Mouse (Mus musculus) kidney, embryonic 16.5 days (tissue): Measurements from ENCODE around the gene Zfp558. TPM values are rescaled to one million over a fixed set of nuclear protein-coding genes. Genes with fewer than 3 reads are reported as not detected.

ENCODE experiments used
- microRNA-seq: library from miRNA; unstranded; fragments of <30 nt; microRNA quantifications from one replicate; pipeline ENCODE4, GENCODE M21; 2016
- polyA plus RNA-seq: library from polyadenylated mRNA; unstranded; fragments of >200 nt; fragmentation: Nextera tagmentation; extraction: Ambion mirVana; gene quantifications from 2 replicates; pipeline ENCODE4 v1.2.1, GENCODE M21; 2015

The Zfp558 gene
- polyA plus RNA-seq, 1 experiment from 2014 or later, result 6.7 TPM

Small RNA genes lying within 50 kb of the gene (microRNA-seq; reads per million reads assigned to microRNA genes)
- gene Gm22854, result not detected

Other genes with a start within 250 kb of the Zfp558 start
- 122 and 131 TPM in 2 replicates for gene Chordc1, start 186.1 kb downstream of the Zfp558 start, polyA plus RNA-seq
- gene Naalad2, start 75.3 kb downstream of the Zfp558 start, polyA plus RNA-seq, result 8.3 and 8.8 TPM in 2 replicates
- not detected in 2 replicates for gene Ubtfl1, start 73.8 kb downstream of the Zfp558 start, polyA plus RNA-seq
- gene Mbd3l2, start 47.6 kb downstream of the Zfp558 start, polyA plus RNA-seq, result not detected in 2 replicates
- gene Mbd3l1, start 91 bp upstream of the Zfp558 start, polyA plus RNA-seq, result not detected in 2 replicates
- gene Muc16, start 196.3 kb upstream of the Zfp558 start, polyA plus RNA-seq, result 0.13 and 0.39 TPM in 2 replicates